Comparison of ENCODE assay signal across 8 mouse cellular contexts in the genomic region with DNA sequence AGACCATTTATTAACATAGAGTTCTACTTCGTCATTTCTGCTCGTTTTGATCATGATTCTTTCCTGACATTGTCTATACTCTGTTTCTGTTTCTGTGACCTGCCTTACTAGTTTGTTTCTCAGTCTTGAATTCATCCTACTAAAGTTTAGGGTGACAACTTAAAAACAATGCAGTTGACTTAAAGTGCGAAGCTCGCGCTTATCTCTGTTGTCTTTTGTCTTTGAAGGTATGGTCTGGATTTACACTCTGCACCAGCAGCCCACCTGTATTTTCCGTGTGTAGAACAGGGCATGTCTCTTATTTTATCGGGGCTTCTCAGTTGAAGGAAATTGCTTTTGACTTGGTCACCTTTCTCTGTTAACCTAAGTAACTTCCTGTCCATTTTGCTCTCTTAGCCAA. TPM values are rescaled to one million over a fixed set of nuclear protein-coding genes. Genes with fewer than 3 reads are reported as not detected.
DNase-seq lines count a peak whose midpoint lies in the region; ATAC-seq and TF ChIP-seq lines count a peak whose summit lies in the region.

No protein-coding gene starts in this region.

- TF ChIP-seq CTCF in liver, adult 2 months (IDR thresholded peaks at IDR 0.05; ENCODE audit: low read depth, low read length) = no peak
- TF ChIP-seq CTCF in midbrain, postnatal 0 days (IDR thresholded peaks at IDR 0.05) = no peak

- TF ChIP-seq POLR2A in liver, adult 2 months (IDR thresholded peaks at IDR 0.05; ENCODE audit: extremely low read depth, insufficient read depth, low read length) = no peak

- peak overlapping the region; percentile 76; the same call in 1 of the 2 replicates for H3K27ac ChIP-seq in liver, adult 2 months (replicated peaks; ENCODE audit: insufficient read depth, low read depth, low read length)
- H3K27ac ChIP-seq in embryonic facial prominence, embryonic 13.5 days = peak overlapping the region; percentile 100
- peak overlapping the region; percentile 100; the same call in 1 of the 2 replicates for H3K27ac ChIP-seq in midbrain, postnatal 0 days (ENCODE audit: low read depth, low read length)

- ATAC-seq in embryonic facial prominence, embryonic 13.5 days (ENCODE audit: insufficient number of reproducible peaks, insufficient read depth, low FRiP score, low TSS enrichment, low read depth) = no peak
- no peak for ATAC-seq in midbrain, postnatal 0 days (ENCODE audit: low FRiP score)

- peak overlapping the region; percentile 92 for H3K4me2 ChIP-seq in embryonic facial prominence, embryonic 13.5 days
- peak overlapping the region; percentile 86 for H3K4me2 ChIP-seq in midbrain, postnatal 0 days (ENCODE audit: low read depth, low read length, poor library complexity, severe bottlenecking)

- H3K27me3 ChIP-seq in liver, adult 2 months (ENCODE audit: control insufficient read depth, insufficient read depth, low read length) = no peaks in the 10 kb centered on the region
- H3K27me3 ChIP-seq in embryonic facial prominence, embryonic 13.5 days = no peaks in the 10 kb centered on the region
- no peaks in the 10 kb centered on the region for H3K27me3 ChIP-seq in midbrain, postnatal 0 days (ENCODE audit: insufficient read depth, low read length)

- H3K4me3 ChIP-seq in liver, adult 2 months (ENCODE audit: insufficient read depth, low read depth, low read length) = peak overlapping the region; percentile 90
- H3K4me3 ChIP-seq in embryonic facial prominence, embryonic 13.5 days = peak overlapping the region; percentile 97
- H3K4me3 ChIP-seq in midbrain, postnatal 0 days (ENCODE audit: low read depth, low read length) = peak overlapping the region; percentile 77

- no peaks in the 10 kb centered on the region for H3K9me3 ChIP-seq in embryonic facial prominence, embryonic 13.5 days
- no peaks in the 10 kb centered on the region for H3K9me3 ChIP-seq in midbrain, postnatal 0 days (ENCODE audit: low read length)

- 2% methylated on average over 7 of the region's 7 CpGs for WGBS in liver, adult 2 months
- WGBS in embryonic facial prominence, embryonic 13.5 days = under 1% methylated on average over 7 of the region's 7 CpGs
- 2% methylated on average over 7 of the region's 7 CpGs for WGBS in midbrain, postnatal 0 days

- no peak for DNase-seq in liver, adult 2 months (ENCODE audit: extremely low read depth, low read depth, low spot score)
- no peak for DNase-seq in liver
- DNase-seq in induced T-regulatory cell, adult 2 months (ENCODE audit: low read depth) = peak; percentile 62
- DNase-seq in midbrain, postnatal 0 days (ENCODE audit: low spot score) = no peak
- no peak for DNase-seq in right cerebral cortex, postnatal 25 days
- DNase-seq in gastrocnemius, postnatal 10 days = no peak
- no peak for DNase-seq in cerebellum, adult 9-11 months

- H3K79me2 ChIP-seq in liver, adult 2 months (ENCODE audit: control insufficient read depth, insufficient read depth, low read length) = peaks cover 15% of the 10 kb centered on the region

- peak overlapping the region; percentile 33; the same call in 1 of the 2 replicates for H3K9ac ChIP-seq in liver, adult 2 months (ENCODE audit: low read depth, low read length)
- H3K9ac ChIP-seq in embryonic facial prominence, embryonic 13.5 days = peak overlapping the region; percentile 98
- peak overlapping the region; percentile 93 for H3K9ac ChIP-seq in midbrain, postnatal 0 days (replicated peaks; ENCODE audit: low read length, poor library complexity, severe bottlenecking)

- peaks cover 6% of the 10 kb centered on the region for H3K36me3 ChIP-seq in liver, adult 2 months (ENCODE audit: control insufficient read depth, insufficient read depth, low read length)
- peaks cover 19% of the 10 kb centered on the region for H3K36me3 ChIP-seq in embryonic facial prominence, embryonic 13.5 days
- no peaks in the 10 kb centered on the region for H3K36me3 ChIP-seq in midbrain, postnatal 0 days (ENCODE audit: insufficient read depth, low read length)

- H3K4me1 ChIP-seq in liver, adult 2 months (ENCODE audit: control insufficient read depth, insufficient read depth, low read length) = peaks cover 13% of the 10 kb centered on the region
- H3K4me1 ChIP-seq in embryonic facial prominence, embryonic 13.5 days = peaks cover 35% of the 10 kb centered on the region
- peaks cover 7% of the 10 kb centered on the region for H3K4me1 ChIP-seq in midbrain, postnatal 0 days (ENCODE audit: insufficient read depth, low read length)

RNA-seq across cellular contexts. Expression of gene Brd2, which starts 0.7 kb away (rescaled TPM):
- total RNA-seq in liver, adult 2 months (2014; rRNA removed) = 39.0 and 53.2 TPM in 2 replicates
- 55.8 and 76.9 TPM in 2 replicates for polyA plus RNA-seq in liver, adult 2 months (2012; rRNA removed)
- 122 and 142 TPM in 2 replicates for polyA plus RNA-seq in embryonic facial prominence, embryonic 13.5 days (2015; fragmentation: Nextera tagmentation; extraction: Ambion mirVana)
- 219 and 233 TPM in 2 replicates for total RNA-seq in midbrain, postnatal 0 days (2014; rRNA removed)
- polyA plus RNA-seq in midbrain, postnatal 0 days (2015; fragmentation: Nextera tagmentation; extraction: Ambion mirVana) = 107 and 124 TPM in 2 replicates
- 100 to 1,000 TPM in 1 of 2 experiments, 10 to 100 TPM in 1; 91.9 to 114 TPM for total RNA-seq in gastrocnemius, postnatal 10 days (2021)

RNA-seq across cellular contexts. Expression of gene H2-DMa, which starts 3.8 kb away (rescaled TPM):
- total RNA-seq in liver, adult 2 months (2014; rRNA removed) = 7.1 and 8.5 TPM in 2 replicates
- 8.3 and 13.1 TPM in 2 replicates for polyA plus RNA-seq in liver, adult 2 months (2012; rRNA removed)
- polyA plus RNA-seq in embryonic facial prominence, embryonic 13.5 days (2015; fragmentation: Nextera tagmentation; extraction: Ambion mirVana) = 17.2 and 17.6 TPM in 2 replicates
- 23.8 and 39.0 TPM in 2 replicates for total RNA-seq in midbrain, postnatal 0 days (2014; rRNA removed)
- polyA plus RNA-seq in midbrain, postnatal 0 days (2015; fragmentation: Nextera tagmentation; extraction: Ambion mirVana) = 24.8 and 26.1 TPM in 2 replicates
- 1 to 10 TPM; 4.6 to 6.1 TPM for total RNA-seq in gastrocnemius, postnatal 10 days (2021)

RNA-seq across cellular contexts. Expression of gene H2-DMb2, which starts 20.0 kb away (rescaled TPM):
- total RNA-seq in liver, adult 2 months (2014; rRNA removed) = 0.74 and 1.7 TPM in 2 replicates
- 1.1 and 3.1 TPM in 2 replicates for polyA plus RNA-seq in liver, adult 2 months (2012; rRNA removed)
- 0.67 and 1.1 TPM in 2 replicates for polyA plus RNA-seq in embryonic facial prominence, embryonic 13.5 days (2015; fragmentation: Nextera tagmentation; extraction: Ambion mirVana)
- total RNA-seq in midbrain, postnatal 0 days (2014; rRNA removed) = 0.16 and 0.47 TPM in 2 replicates
- 1.4 and 1.6 TPM in 2 replicates for polyA plus RNA-seq in midbrain, postnatal 0 days (2015; fragmentation: Nextera tagmentation; extraction: Ambion mirVana)
- total RNA-seq in gastrocnemius, postnatal 10 days (2021) = under 1 TPM; 0.25 to 0.61 TPM

RNA-seq across cellular contexts. Expression of gene H2-DMb1, which starts 29.8 kb away (rescaled TPM):
- total RNA-seq in liver, adult 2 months (2014; rRNA removed) = 4.2 and 6.6 TPM in 2 replicates
- polyA plus RNA-seq in liver, adult 2 months (2012; rRNA removed) = 8.3 and 14.5 TPM in 2 replicates
- polyA plus RNA-seq in embryonic facial prominence, embryonic 13.5 days (2015; fragmentation: Nextera tagmentation; extraction: Ambion mirVana) = 2.0 and 2.6 TPM in 2 replicates
- 0.47 and 4.7 TPM in 2 replicates for total RNA-seq in midbrain, postnatal 0 days (2014; rRNA removed)
- polyA plus RNA-seq in midbrain, postnatal 0 days (2015; fragmentation: Nextera tagmentation; extraction: Ambion mirVana) = 1.6 and 2.3 TPM in 2 replicates
- total RNA-seq in gastrocnemius, postnatal 10 days (2021) = 1 to 10 TPM; 1.4 to 1.8 TPM

RNA-seq across cellular contexts. Expression of gene H2-Oa, which starts 31.0 kb away (rescaled TPM):
- 0.28 and 0.47 TPM in 2 replicates for total RNA-seq in liver, adult 2 months (2014; rRNA removed)
- 0.76 and 1.4 TPM in 2 replicates for polyA plus RNA-seq in liver, adult 2 months (2012; rRNA removed)
- polyA plus RNA-seq in embryonic facial prominence, embryonic 13.5 days (2015; fragmentation: Nextera tagmentation; extraction: Ambion mirVana) = 0.48 and 0.65 TPM in 2 replicates
- not detected in 2 replicates for total RNA-seq in midbrain, postnatal 0 days (2014; rRNA removed)
- polyA plus RNA-seq in midbrain, postnatal 0 days (2015; fragmentation: Nextera tagmentation; extraction: Ambion mirVana) = 0.23 TPM in 1 of 2 replicates, not detected in the other
- not detected for total RNA-seq in gastrocnemius, postnatal 10 days (2021)

Comparison
In these comparisons a context has a peak if more than half of its experiments do, and no peak if none do; other contexts are left out.
1. H3K9ac ChIP-seq: peak in every context shown above with its lines; median percentile 98 in embryonic facial prominence, embryonic 13.5 days; 93 in midbrain, postnatal 0 days; 33 in liver, adult 2 months.